Mouse (Mus musculus): Measurements from ENCODE around the gene Phkb.

The Phkb gene

GRCm38 (mm10) chr8:86090666-86091065 is 249.9 kb downstream of the Phkb start:
- DNase-seq (ENCODE audit: low spot score): no peak
